Mouse (Mus musculus) retina, adult 2 months (tissue): ENCODE results near the gene Krtap19-1.

Source experiments
- DNase-seq: peaks from one replicate; pipeline ENCODE4 v3.0.0-alpha.2; 2012; ENCODE audit warnings: low read depth, low spot score

The Krtap19-1 gene

DNA sequence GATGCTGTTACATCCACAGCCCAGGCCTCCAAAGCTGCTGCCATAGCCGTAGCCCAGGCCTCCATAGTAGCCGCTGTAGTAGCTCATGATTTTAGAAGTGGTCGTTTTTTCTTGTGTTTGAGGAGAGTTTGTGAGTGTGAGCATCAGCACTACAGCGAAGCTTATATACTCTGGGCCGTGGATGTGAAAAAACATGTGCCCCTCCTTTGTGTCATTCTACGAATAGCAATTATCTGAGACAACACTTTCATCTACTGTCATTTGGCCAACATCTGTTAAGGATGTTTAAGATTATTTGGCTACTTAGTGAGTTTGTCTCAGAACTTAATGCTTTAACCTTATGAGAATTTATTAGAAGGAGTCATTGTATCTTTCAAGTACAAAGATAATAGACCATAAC lies at the start of gene Krtap19-1:
TSS of gene Krtap19-1 (minus strand) at position 101 of the 400 bp plus-strand sequence.
- DNase-seq = no peak

DNA sequence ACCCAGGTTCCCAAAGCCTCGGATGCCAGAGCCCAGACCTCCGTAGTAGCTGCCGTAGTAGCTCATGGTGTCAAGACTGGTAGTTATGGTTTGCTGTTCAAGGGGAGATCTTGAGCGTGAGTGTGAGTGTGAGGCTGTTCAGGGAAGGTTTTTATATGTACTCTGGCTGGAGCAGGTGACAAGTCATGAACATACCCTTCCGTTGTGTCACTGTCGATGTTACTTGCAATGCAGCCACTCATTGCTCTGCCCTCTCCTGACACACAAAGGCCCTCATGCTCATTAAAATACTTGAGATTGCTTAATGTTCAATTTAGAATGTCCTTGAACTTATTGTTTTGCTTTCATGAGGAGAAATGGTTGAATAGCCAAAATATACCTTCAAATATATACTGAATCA lies 27.1 kb upstream of the Krtap19-1 start, which contains the start of gene Krtap19-5:
TSS of gene Krtap19-5 (minus strand) at position 101 of the 400 bp plus-strand sequence.
- DNase-seq = no peak

DNA sequence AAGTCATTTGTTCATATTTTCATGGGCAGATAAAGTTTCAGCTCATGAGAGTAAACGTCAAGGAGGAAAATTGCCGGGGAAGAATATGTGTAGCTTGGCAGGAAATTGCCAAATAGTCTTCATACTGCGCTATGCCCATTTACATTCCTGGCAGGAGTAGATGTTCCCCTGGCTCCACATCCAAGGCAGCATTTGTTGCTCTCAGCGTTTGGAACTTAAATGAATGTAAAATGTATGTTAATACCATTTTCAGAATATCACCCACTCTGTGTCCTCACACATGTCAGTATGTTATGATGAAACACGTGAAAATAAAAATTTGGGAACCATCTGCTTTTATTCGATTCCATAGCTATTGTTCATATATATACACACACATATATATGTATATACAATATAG lies 17.7 kb upstream of the Krtap19-1 start:
- DNase-seq = no peak

DNA sequence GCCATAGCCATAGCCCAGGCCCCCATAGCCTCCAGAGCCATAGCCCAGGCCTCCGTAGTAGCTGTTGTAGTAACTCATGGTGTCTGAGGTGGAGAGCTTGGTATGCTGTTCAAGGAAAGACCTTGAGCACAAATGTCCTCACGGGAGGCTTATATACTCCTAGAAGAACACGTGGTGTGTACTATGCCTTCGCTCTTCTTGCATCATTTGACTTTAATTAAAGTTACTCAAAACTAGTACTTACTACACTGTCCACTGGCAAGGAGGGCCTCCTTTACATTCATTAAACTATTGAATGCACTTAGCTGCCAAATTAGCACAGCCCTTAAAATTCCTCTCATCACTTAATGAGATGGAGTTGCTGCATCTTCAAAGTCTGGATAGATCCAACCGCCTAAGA lies 15.8 kb upstream of the Krtap19-1 start, which contains the start of gene Krtap19-4:
TSS of gene Krtap19-4 (minus strand) at position 101 of the 400 bp plus-strand sequence.
- DNase-seq = no peak

DNA sequence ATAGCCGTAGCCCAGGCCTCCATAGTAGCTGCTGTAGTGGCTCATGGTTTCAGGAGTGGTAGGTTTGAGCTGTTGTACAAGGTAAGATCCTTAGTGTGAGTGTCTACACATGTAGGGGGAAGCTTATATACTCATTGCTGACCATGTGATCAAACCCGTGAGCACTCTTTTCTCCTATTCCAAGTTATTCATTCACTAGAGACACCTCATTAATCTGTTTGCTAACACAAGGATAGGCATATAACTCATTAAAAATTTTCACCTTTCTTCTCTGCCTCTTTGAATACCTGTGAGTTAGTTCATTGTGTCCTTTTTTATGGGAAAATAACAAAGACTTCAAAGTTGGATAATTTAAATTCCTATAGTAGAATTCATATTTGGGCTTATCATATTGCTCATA lies 8.7 kb upstream of the Krtap19-1 start, which contains the start of gene Krtap19-3:
TSS of gene Krtap19-3 (minus strand) at position 101 of the 400 bp plus-strand sequence.
- DNase-seq = no peak

DNA sequence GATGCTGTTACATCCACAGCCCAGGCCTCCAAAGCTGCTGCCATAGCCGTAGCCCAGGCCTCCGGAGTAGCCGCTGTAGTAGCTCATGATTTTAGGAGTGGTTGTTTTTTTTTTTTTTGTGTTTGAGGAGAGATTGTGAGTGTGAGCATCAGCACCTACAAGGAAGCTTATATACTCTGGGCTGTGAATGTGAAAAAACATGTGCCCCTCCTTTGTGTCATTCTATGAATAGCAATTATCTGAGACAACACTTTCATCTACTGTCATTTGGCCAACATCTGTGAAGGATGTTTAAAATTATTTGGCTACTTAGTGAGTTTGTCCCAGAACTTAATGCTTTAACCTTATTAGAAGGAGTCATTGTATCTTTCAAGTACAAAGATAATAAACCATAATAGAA lies 5.0 kb upstream of the Krtap19-1 start, which contains the start of gene Krtap19-2:
TSS of gene Krtap19-2 (minus strand) at position 101 of the 400 bp plus-strand sequence.
- DNase-seq = no peak

DNA sequence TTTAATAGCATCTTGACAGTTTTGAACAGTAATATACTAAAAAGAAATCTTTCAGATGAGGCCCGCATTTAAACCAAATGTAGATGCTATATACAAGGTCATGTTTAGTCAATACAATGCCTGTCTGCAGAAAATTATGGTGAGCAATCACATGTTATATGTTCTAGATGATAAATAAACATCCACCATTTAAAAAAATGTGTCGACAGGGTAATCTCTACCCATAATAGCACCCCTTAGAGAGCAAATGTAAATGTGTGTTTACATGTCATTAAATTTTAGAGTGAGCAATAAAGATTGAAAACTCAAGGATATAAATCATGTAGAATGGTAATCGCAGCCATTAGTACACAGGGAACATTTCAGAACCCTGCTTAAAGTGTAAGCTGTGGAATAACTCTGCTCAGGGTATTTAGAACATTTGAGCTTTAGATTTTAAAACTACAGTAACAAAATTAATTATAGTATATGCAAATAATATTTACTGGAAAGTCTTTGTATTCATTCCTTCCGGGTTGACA lies 4.3 kb downstream of the Krtap19-1 start:
- DNase-seq = no peak

DNA sequence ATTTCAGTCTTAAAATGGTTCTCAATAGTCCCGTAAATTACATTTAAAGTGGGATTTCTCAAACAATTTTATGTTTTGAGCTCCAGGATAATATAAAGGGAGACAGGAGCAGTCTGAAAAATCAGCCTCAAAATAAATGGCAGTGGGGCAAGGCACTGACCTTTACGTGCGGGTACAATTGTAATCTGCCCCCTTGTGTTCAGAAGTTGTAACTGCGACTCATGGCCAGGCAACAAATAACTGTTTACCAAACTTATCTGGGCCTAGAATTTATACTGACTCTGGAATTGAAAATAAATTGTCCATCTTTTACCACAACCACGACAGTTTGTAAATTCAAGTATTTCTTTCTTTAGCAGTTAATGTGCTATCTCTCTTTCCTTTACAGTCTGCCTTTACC lies 17.8 kb downstream of the Krtap19-1 start:
- DNase-seq = no peak

DNA sequence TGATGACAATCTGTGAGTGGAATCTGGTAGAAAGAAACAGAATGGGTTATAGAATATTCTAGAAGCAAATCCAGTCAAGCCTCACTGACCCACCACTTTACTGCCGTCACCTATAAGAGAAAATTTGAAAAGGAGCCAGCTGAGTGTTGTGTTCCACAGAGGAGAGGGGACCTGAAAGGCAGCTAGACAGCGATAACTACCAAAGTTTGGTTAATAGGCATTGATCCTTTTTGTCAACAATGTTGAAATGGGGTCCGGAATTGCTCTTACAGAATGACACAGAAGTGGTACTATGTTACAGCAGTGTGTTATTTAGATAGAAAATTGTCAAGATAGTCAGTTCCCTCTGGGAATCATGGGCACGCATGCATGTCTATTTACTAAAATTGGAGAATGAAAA lies 20.7 kb downstream of the Krtap19-1 start:
- DNase-seq = no peak

DNA sequence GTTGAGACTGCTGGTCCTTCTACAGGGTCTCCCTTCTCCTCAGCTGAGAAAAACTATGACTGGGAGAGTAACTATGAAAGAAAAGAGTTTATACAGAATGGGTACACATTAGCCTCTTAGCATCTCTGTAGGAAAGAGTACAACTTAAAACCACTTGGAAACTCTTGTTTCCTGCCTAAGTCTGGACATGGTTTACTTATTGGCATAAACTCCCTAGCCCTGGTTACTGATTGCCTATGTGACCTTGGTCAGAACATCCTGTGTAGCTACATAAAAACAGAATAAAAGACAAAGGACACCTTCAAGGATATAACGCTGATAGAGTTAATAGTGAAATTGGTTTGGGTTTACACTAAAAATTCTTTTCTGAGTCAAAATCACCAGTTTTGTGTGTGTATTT lies 21.8 kb downstream of the Krtap19-1 start:
- DNase-seq = no peak

DNA sequence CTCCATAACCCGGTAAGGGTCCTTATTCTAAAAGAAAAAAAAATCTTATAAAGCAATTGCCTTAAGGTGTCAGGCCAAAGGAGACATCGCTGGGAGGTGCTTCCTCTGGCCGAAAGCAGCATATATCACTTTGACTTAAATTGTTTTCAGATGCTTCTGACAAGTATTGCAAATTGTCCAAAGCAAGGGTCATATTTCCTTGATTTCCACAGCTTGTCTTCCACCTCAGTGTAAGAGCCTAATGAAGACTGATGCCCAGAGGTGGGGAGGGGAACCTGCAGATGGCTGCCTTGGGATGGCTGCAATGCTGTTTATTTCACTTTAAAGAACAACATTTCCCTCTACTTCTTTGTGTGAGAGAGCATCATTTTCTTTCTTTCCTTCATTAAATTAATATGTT lies 42.2 kb downstream of the Krtap19-1 start:
- no peak for DNase-seq

DNA sequence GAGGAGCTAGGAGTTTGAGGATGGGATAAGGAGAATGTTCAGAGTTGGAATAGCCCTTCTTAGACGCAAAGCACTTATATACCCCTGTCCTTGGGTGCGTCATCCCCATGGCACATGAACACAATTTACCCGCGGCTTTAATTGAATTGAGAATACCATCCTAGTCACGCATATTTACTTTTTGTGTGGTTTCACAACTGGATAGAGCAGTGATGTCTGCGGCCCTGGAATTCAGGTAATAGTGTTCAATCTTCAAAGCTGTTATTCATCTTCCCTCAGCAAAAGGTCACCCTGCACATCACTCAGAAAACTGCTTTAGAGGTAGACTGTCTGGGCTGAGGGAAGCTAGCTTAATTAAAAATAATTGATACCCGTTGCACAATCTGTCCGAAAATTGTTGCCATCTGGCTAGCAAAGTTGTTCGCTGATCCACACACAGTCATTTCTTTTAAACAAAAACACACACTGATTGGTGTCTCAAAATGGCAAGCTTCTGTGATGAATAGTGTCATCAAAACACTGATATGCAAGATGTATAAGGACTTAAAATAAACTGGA lies 43.0 kb downstream of the Krtap19-1 start, which contains the start of gene Krtap14:
TSS of gene Krtap14 (minus strand) at position 51 of the 558 bp plus-strand sequence.
- no peak for DNase-seq

DNA sequence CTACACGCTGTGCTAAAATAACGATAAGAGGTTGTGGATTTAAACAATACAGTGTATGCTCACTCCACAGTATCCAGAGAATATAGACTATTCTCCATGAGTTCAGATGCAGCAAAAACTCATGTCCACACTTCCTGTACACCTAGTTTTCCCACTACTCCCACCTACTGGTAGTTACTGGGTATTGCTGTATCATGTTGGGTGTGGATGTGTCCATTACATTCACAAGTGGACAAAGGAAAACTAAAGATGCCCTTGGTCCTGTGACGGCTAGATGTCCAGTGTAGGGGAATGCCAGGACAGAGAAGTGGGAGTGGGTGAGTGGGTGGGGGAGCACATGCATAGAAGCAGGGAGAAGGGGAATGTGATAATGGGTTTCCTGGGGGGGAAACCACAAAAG lies 45.5 kb downstream of the Krtap19-1 start:
- DNase-seq = peak; percentile 13

DNA sequence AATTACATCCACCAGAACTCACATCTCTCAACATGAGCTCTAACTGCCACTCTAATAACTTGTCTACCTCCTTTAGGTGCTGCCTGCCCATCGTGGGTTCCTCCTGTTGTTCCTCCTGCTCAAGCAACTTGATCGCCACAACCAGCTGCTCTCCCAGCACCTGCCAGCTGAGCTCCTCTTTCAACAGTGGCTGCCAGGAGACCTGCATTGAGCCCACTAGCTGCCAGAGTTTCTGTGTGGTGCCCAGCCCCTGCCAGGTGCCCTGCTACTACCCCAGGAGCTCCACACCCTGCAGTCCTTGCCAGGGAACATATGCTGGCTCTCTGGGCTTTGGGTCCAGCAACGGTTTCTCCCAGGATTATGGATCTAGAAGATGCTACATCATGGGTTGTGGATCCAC lies 49.1 kb downstream of the Krtap19-1 start, which contains the start of gene Krtap15:
TSS of gene Krtap15 (plus strand) at position 150 of the 400 bp plus-strand sequence.
- no peak for DNase-seq
